Mouse (Mus musculus) embryonic fibroblast, embryonic 13.5 days (primary cell): ENCODE measurements at regions not wholly inside any gene's neighbourhood (a gene's known extent, or its start where the extent isn't known, plus 50 kb on each side); places are given as distances from the start of the nearest gene placed in this dataset.

Experiments used
- CTCF ChIP-seq: IDR thresholded peaks from 2 replicates; pipeline ENCODE4 v1.5.1; 2011; ENCODE audit warnings: mild to moderate bottlenecking, control low read depth, low read length, moderate library complexity, borderline replicate concordance; ENCODE audit not compliant: insufficient read depth
- POLR2A ChIP-seq: IDR thresholded peaks from 2 replicates; pipeline ENCODE4 v1.6.1; 2011; ENCODE audit warnings: low read depth, mild to moderate bottlenecking, control low read depth, low read length, moderate library complexity

- TF ChIP-seq CTCF (no peak), POLR2A (no peak)
Observed at GRCm38 (mm10) chr2:47862446-47862845, 951.5 kb upstream of the Acvr2a start.
